ENCODE assay signal across 19 mouse cellular contexts in the genomic region with DNA sequence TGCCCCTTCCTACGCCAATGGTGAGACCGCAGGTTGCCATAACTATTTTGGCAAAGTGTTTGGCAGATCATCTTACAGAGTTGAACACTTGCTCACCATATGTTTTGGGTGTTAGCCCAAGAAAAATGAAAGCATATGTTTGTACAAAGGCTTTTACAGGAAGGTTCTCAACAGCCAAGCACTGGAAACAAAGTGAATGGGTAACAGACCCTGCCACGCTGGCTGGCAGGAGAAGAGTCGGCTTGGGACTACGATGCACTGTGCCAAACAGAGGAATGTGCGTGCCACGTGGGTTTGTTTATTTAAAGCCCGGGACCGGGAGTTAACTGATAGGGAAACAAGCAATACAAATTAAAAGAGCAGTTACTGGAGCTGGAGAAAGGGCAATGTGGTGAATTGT.
DNase-seq lines count a peak whose midpoint lies in the region; ATAC-seq lines count a peak whose summit lies in the region.
"Had no signal": no experiment of that assay in that cellular context is flagged by ENCODE, and none has a peak within 500 bp of the region (broad histone marks: within the 10 kb centered on the region; RNA-seq: fewer than 3 reads in every experiment).

No protein-coding gene starts in this region.

- H3K4me2 ChIP-seq in limb, embryonic 13.5 days (replicated peaks) = no peak overlapping the region
- H3K4me2 ChIP-seq in forebrain, embryonic 16.5 days (ENCODE audit: low read length) = no peak overlapping the region
- H3K4me2 ChIP-seq: heart, embryonic 15.5 days; hindbrain, embryonic 15.5 days; lung, embryonic 15.5 days had no signal

- no peak for DNase-seq in frontal cortex, postnatal 25 days (ENCODE audit: low spot score in 2 of 2)
- DNase-seq in limb, embryonic 10.5 days (ENCODE audit: low spot score) = no peak
- DNase-seq in adipocyte (ENCODE audit: low spot score) = peak; percentile 12
- no peak for DNase-seq in adrenal gland, adult 8-10 months
- DNase-seq in spleen, postnatal 10 days (ENCODE audit: low spot score in 2 of 2) = no peak
- DNase-seq: adrenal gland, postnatal 14 days; cerebellum, adult 9-10 months; gastrocnemius, postnatal 36 days; kidney, postnatal 25 days; liver had no signal

- 0 out of 2 replicates have a peak, but pooled peaks cover 3% of the 10 kb centered on the region for H3K27me3 ChIP-seq in limb, embryonic 13.5 days
- 0 out of 2 replicates have a peak, but pooled peaks cover 3% of the 10 kb centered on the region for H3K27me3 ChIP-seq in limb, embryonic 10.5 days (ENCODE audit: low read depth, poor library complexity, severe bottlenecking)
- no peaks in the 10 kb centered on the region for H3K27me3 ChIP-seq in forebrain, embryonic 16.5 days (replicated peaks; ENCODE audit: control insufficient read depth, insufficient read depth, low read length)
- H3K27me3 ChIP-seq: hindbrain, embryonic 15.5 days; lung, embryonic 15.5 days had no signal

- no peaks in the 10 kb centered on the region for H3K9me3 ChIP-seq in limb, embryonic 13.5 days
- no peaks in the 10 kb centered on the region for H3K9me3 ChIP-seq in limb, embryonic 10.5 days (replicated peaks)
- H3K9me3 ChIP-seq in forebrain, embryonic 16.5 days (ENCODE audit: control insufficient read depth, low read length) = no peaks in the 10 kb centered on the region
- H3K9me3 ChIP-seq: heart, embryonic 15.5 days; hindbrain, embryonic 15.5 days; lung, embryonic 15.5 days had no signal

- WGBS in limb, embryonic 13.5 days = 31% methylated on average over 9 of the region's 9 CpGs
- 77% methylated on average over 9 of the region's 9 CpGs for WGBS in limb, embryonic 10.5 days
- WGBS in forebrain, embryonic 16.5 days = 48% methylated on average over 9 of the region's 9 CpGs

- H3K27ac ChIP-seq in limb, embryonic 13.5 days = no peak overlapping the region
- H3K27ac ChIP-seq in limb, embryonic 10.5 days = no peak overlapping the region
- no peak overlapping the region for H3K27ac ChIP-seq in forebrain, embryonic 16.5 days (ENCODE audit: low read length)
- H3K27ac ChIP-seq: heart, embryonic 15.5 days; hindbrain, embryonic 15.5 days; lung, embryonic 15.5 days had no signal

- no peak overlapping the region for H3K4me3 ChIP-seq in limb, embryonic 13.5 days
- H3K4me3 ChIP-seq in limb, embryonic 10.5 days = no peak overlapping the region
- H3K4me3 ChIP-seq in forebrain, embryonic 16.5 days (replicated peaks; ENCODE audit: low read length) = no peak overlapping the region
- H3K4me3 ChIP-seq: heart, embryonic 15.5 days; hindbrain, embryonic 15.5 days; lung, embryonic 15.5 days had no signal

- ATAC-seq in frontal cortex, adult (ENCODE audit: low TSS enrichment) = peak; percentile 16; the same call in 1 of the 2 replicates
- peak; percentile 55 for ATAC-seq in limb, embryonic 13.5 days (ENCODE audit: low FRiP score, low read depth)
- ATAC-seq in forebrain, embryonic 16.5 days = peak; percentile 87
- ATAC-seq: intestine, postnatal 0 days; midbrain, embryonic 16.5 days had no signal

- H3K4me1 ChIP-seq in limb, embryonic 13.5 days = peaks cover 22% of the 10 kb centered on the region
- peaks cover 28% of the 10 kb centered on the region for H3K4me1 ChIP-seq in limb, embryonic 10.5 days
- H3K4me1 ChIP-seq in forebrain, embryonic 16.5 days (replicated peaks; ENCODE audit: control insufficient read depth, insufficient read depth, low read length) = no peaks in the 10 kb centered on the region
- H3K4me1 ChIP-seq: heart, embryonic 15.5 days; lung, embryonic 15.5 days had no signal

- H3K36me3 ChIP-seq in limb, embryonic 13.5 days = no peaks in the 10 kb centered on the region
- H3K36me3 ChIP-seq in limb, embryonic 10.5 days = no peaks in the 10 kb centered on the region
- no peaks in the 10 kb centered on the region for H3K36me3 ChIP-seq in forebrain, embryonic 16.5 days (ENCODE audit: control insufficient read depth, insufficient read depth)
- H3K36me3 ChIP-seq: G1E; heart, embryonic 15.5 days; hindbrain, embryonic 15.5 days; lung, embryonic 15.5 days had no signal

- H3K9ac ChIP-seq in limb, embryonic 13.5 days = no peak overlapping the region
- no peak overlapping the region for H3K9ac ChIP-seq in forebrain, embryonic 16.5 days (replicated peaks; ENCODE audit: low read depth, low read length)
- H3K9ac ChIP-seq: heart, embryonic 15.5 days; hindbrain, embryonic 15.5 days; lung, embryonic 15.5 days had no signal

Comparison
In these comparisons a context has a peak if more than half of its experiments do, and no peak if none do; other contexts are left out.
1. ATAC-seq: peak in every context shown above with its lines; median percentile 87 in forebrain, embryonic 16.5 days; 55 in limb, embryonic 13.5 days; 16 in frontal cortex, adult.